Mouse (Mus musculus) midbrain, embryonic 14.5 days (tissue): Measurements from ENCODE around the gene Ypel2. TPM values are rescaled to one million over a fixed set of nuclear protein-coding genes. Genes with fewer than 3 reads are reported as not detected.

Source experiments
- ATAC-seq: fragments of 200-750 bp; cut with Nextera tagmentation; 2 replicates; pipeline ENCODE4 v1.8.0; 2017; ENCODE audit warnings: moderate number of reproducible peaks, moderate library complexity; ENCODE audit not compliant: low FRiP score, low TSS enrichment
- DNase-seq: peaks from one replicate; pipeline ENCODE4 v3.0.0-alpha.2; 2015
- H3K27ac ChIP-seq: fragments of 300-500 bp; sonication (generic); replicated peaks from 2 replicates; pipeline ENCODE4 v1.5.1; 2014; ENCODE audit warnings: mild to moderate bottlenecking, low read depth, low read length, moderate library complexity
- H3K27me3 ChIP-seq: fragments of 300-500 bp; sonication (generic); 2 replicates; pipeline ENCODE4 v1.6.1; 2014; ENCODE audit warnings: low read length, control low read depth, mixed read lengths; ENCODE audit not compliant: control insufficient read depth, insufficient read depth
- H3K36me3 ChIP-seq: fragments of 300-500 bp; sonication (generic); 2 replicates; pipeline ENCODE4 v1.6.1; 2014; ENCODE audit warnings: low read length, control low read depth; ENCODE audit not compliant: control insufficient read depth, insufficient read depth
- H3K4me1 ChIP-seq: fragments of 300-500 bp; sonication (generic); 2 replicates; pipeline ENCODE4 v1.6.1; 2014; ENCODE audit warnings: mild to moderate bottlenecking, antibody characterized with exemption, low read length, control low read depth; ENCODE audit not compliant: control insufficient read depth, insufficient read depth
- H3K4me2 ChIP-seq: fragments of 300-500 bp; sonication (generic); 2 replicates; pipeline ENCODE4 v1.6.1; 2014; ENCODE audit warnings: mild to moderate bottlenecking, low read length, moderate library complexity
- H3K4me3 ChIP-seq: fragments of 300-500 bp; sonication (generic); replicated peaks from 2 replicates; pipeline ENCODE4 v1.5.1; 2014; ENCODE audit warnings: low read depth, low read length
- H3K9ac ChIP-seq: fragments of 300-500 bp; sonication (generic); replicated peaks from 2 replicates; pipeline ENCODE4 v1.6.1; 2014; ENCODE audit warnings: mild to moderate bottlenecking, low read length, moderate library complexity
- H3K9me3 ChIP-seq: fragments of 300-500 bp; sonication (generic); 2 replicates; pipeline ENCODE4 v1.6.1; 2016; ENCODE audit warnings: low read length, control low read depth, mixed read lengths; ENCODE audit not compliant: control insufficient read depth
- whole genome bisulfite sequencing: fragments of 180-500 bp; shearing (Covaris S2); extraction: QIAGEN DNeasy Blood & Tissue Kit; methylation state at CpG from one replicate; pipeline ENCODE4 v1.1.7; 2014; 5-methylcytosine and 5-hydroxymethylcytosine counted together
- polyA plus RNA-seq: library from polyadenylated mRNA; unstranded; fragments of >200 nt; fragmentation: Nextera tagmentation; extraction: Ambion mirVana; gene quantifications from 2 replicates; pipeline ENCODE4 v1.2.1, GENCODE M21; 2014

The Ypel2 gene
- polyA plus RNA-seq, 1 experiment from 2014 or later = 6.2 TPM

DNA sequence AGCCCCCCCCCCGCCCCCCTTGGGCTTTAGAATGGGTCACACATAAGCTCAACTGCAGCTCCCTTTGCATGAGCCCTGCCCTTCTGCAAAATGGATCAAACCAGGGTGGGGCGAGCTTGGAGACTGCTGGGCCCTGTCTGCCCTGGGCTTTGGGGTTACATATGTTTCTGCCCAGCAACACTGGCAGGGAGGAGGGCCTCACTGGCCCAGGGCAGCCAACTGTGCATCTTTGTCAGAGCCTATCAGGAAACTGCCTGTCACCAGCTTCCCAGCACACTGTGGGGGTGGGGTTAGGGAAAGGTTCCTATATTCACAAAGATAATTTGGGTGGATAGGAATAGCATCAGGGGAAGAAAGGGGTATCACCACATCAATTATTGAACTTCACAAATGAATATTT is 95.1 kb downstream of the Ypel2 start:
- peak; percentile 71 for ATAC-seq
- Histone ChIP-seq H3K4me2 (no peak overlapping the region), H3K36me3 (no peaks in the 10 kb centered on the region), H3K27ac (no peak overlapping the region; the same call in 1 of the 2 replicates), H3K9me3 (no peaks in the 10 kb centered on the region), H3K27me3 (no peaks in the 10 kb centered on the region), H3K4me1 (peaks cover 8% of the 10 kb centered on the region), H3K4me3 (no peak overlapping the region), H3K9ac (no peak overlapping the region)
- DNase-seq = peak; percentile 68
- WGBS = 33% methylated on average over 2 of the region's 2 CpGs

DNA sequence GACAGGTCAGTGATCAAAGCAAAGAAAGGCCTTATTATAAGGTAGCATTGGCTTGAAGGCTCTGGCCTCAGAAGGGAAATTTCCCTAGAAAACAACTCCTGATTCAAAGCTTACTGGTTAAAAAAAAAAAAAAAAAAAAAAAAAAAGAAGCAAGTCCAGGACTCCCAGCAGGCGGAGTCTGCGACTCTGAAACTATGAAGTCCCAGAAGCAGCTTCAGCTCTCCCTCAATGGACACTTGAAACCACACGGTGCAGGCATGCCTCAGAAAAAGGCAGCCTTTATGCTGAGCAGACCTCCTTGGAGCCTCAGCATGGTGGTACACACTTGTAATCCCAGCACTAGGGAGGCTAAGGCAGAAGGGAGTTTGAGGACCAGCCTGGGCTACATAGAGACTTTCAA is 97.9 kb downstream of the Ypel2 start:
- no peaks in the 10 kb centered on the region for H3K36me3 ChIP-seq
- no peaks in the 10 kb centered on the region for H3K27me3 ChIP-seq
- no peaks in the 10 kb centered on the region for H3K9me3 ChIP-seq
- DNase-seq (no peak), ATAC-seq (no peak)
- peaks cover 8% of the 10 kb centered on the region for H3K4me1 ChIP-seq
- H3K4me3 ChIP-seq = no peak overlapping the region
- H3K27ac ChIP-seq = no peak overlapping the region
- H3K4me2 ChIP-seq = no peak overlapping the region
- H3K9ac ChIP-seq = no peak overlapping the region
- WGBS = 53% methylated on average over 3 of the region's 3 CpGs

GRCm38 (mm10) chr11:86895156-86895555 is 98.4 kb downstream of the Ypel2 start:
- Histone ChIP-seq H3K9ac (no peak overlapping the region), H3K4me3 (no peak overlapping the region), H3K4me2 (no peak overlapping the region), H3K27me3 (no peaks in the 10 kb centered on the region), H3K36me3 (no peaks in the 10 kb centered on the region), H3K4me1 (peaks cover 8% of the 10 kb centered on the region), H3K27ac (no peak overlapping the region), H3K9me3 (no peaks in the 10 kb centered on the region)
- ATAC-seq (no peak), DNase-seq (no peak)
- 65% methylated on average over 9 of the region's 9 CpGs for WGBS

DNA sequence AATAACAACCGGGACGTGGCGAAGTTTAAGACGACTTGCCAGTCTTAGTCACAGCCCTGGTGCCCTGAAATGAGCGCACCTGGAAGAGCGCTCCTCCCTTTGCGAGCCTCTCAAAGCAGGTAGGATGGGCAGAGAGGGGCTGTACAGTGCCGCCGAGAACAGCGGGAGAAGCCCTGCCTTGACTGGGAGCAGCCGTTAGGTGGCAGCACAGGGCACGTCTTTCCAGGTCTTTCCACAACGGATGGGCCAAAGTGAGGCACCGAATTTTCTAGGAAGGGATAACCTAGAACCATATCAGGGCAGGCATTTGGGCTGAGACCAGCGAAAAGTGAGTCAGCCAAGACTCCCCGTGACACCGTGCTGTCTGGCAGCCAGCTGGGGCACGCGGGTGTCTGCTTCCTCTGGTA is 99.3 kb downstream of the Ypel2 start:
- DNase-seq (peak; percentile 91), ATAC-seq (peak; percentile 43; the same call in 1 of the 2 replicates)
- peak overlapping the region; percentile 56 for H3K4me2 ChIP-seq
- H3K27me3 ChIP-seq = no peaks in the 10 kb centered on the region
- no peaks in the 10 kb centered on the region for H3K9me3 ChIP-seq
- no peaks in the 10 kb centered on the region for H3K36me3 ChIP-seq
- no peak overlapping the region for H3K27ac ChIP-seq
- H3K4me1 ChIP-seq = peaks cover 8% of the 10 kb centered on the region
- 6% methylated on average over 19 of the region's 19 CpGs for WGBS
- H3K9ac ChIP-seq = peak overlapping the region; percentile 50
- H3K4me3 ChIP-seq = peak overlapping the region; percentile 36

GRCm38 (mm10) chr11:86892996-86893670 is 100.4 kb downstream of the Ypel2 start:
- ATAC-seq (no peak), DNase-seq (no peak)
- no peaks in the 10 kb centered on the region for H3K9me3 ChIP-seq
- peaks cover 4% of the 10 kb centered on the region for H3K4me1 ChIP-seq
- H3K36me3 ChIP-seq = no peaks in the 10 kb centered on the region
- H3K27ac ChIP-seq = no peak overlapping the region
- H3K4me3 ChIP-seq = no peak overlapping the region
- 84% methylated on average over 15 of the region's 15 CpGs for WGBS
- H3K4me2 ChIP-seq = no peak overlapping the region
- H3K27me3 ChIP-seq = no peaks in the 10 kb centered on the region
- H3K9ac ChIP-seq = no peak overlapping the region

Other genes starting within 250 kb of the Ypel2 start
- 155 and 220 TPM in 2 replicates for gene Cltc, start 236.1 kb downstream of the Ypel2 start, polyA plus RNA-seq
- gene Dhx40, start 186.0 kb downstream of the Ypel2 start, polyA plus RNA-seq = 18.9 and 31.6 TPM in 2 replicates
- gene Gdpd1, start 80.4 kb upstream of the Ypel2 start, polyA plus RNA-seq = 173 and 180 TPM in 2 replicates
- gene Smg8, start 93.1 kb upstream of the Ypel2 start, polyA plus RNA-seq = 19.2 and 24.2 TPM in 2 replicates
- gene Prr11, start 115.0 kb upstream of the Ypel2 start, polyA plus RNA-seq = 2.2 and 3.9 TPM in 2 replicates
- 45.5 and 56.1 TPM in 2 replicates for gene Ska2, start 115.5 kb upstream of the Ypel2 start, polyA plus RNA-seq
- gene Trim37, start 133.4 kb upstream of the Ypel2 start, polyA plus RNA-seq = 85.0 and 108 TPM in 2 replicates